Mouse (Mus musculus) lung, postnatal 14 days (tissue): ENCODE data around the gene Tle2.

Source experiments
- DNase-seq: peaks from one replicate; pipeline ENCODE4 v3.0.0; 2021

Tle2 gene

DNA sequence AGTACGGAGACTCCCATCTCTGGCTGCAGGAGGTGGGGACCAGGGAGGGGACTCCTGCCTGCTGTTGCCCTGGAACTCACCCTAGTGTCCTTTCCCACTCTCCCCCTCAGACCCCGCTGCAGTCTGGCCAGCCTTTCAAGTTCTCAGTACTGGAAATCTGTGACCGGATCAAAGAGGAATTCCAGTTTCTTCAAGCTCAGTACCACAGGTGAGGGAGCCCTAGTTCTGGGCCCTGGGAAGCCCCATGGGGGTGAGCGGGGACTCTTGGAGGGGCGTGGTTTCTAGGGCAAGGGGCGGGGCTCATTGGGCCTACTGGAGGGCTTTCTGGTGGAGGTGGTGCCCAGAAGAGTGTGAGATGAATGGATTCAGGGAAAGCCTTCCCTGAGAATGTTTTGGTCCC lies 1.3 kb downstream of the Tle2 start:
- DNase-seq: peak; percentile 33

DNA sequence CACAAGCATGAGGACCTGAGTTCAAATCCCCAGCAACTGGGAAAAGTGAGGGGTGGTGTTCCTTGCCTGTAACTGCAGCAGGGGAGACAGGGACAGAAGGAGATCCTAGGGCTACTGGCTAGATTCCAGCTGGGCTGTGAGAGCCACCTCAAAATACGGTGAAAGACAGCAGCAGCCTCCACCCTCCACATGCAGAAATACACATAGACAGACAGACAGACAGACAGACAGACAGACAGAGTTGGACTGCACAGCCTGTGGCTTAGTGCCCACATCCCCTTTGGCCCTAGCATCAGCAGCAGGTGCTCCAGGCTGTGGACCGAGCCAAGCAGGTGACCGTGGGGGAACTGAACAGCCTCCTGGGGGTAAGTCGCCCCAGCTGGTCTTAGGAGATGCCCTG lies 5.6 kb downstream of the Tle2 start:
- DNase-seq: no peak

DNA sequence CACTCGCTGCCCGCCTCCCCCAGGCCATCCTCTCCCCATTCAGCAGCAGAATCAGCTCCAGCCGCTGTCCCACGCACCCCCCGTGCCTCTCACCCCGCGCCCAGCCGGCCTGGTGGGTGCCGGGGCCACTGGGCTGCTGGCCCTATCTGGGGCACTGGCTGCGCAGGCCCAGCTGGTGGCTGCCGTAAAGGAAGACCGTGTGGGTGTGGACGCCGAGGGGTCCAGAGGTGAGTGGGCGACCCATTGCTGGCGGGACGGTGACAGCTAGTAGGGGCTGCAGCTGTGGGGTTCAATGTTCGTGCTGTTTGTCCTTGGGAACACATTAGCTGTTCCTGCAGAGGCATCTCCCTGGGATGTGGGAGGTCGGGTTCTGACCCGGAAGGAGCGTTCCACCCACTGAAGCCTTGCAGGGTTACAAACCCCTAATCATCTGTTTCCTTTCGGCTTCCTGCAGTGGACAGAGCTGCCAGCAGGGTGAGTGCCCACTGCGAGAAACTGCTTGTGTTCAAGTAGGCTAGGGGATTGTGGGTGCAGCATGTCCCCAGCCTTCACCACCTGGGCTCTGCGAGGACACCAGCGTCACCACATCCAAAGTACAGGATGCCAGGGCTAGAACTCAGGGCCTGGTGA lies 6.2 kb downstream of the Tle2 start:
- no peak for DNase-seq

DNA sequence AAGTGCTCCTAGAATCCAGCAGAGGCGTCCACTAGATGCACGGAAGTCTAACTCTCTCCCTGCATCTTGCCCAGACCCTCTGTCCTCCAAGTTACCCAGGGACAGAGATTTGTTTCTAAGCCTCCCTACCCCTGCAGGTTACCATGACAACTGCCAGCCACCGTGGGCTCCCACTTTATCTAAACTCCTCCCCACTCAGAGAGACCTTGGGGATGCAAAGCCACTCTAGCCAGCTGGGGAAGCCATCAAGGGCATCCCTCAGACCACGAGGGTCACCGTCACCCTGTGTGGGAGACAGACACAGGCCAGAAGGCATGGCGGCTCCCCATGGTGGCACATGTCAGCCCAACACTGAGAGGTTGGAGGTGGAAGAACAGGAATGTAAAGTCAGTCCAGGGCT lies 9.0 kb downstream of the Tle2 start:
- DNase-seq: no peak

DNA sequence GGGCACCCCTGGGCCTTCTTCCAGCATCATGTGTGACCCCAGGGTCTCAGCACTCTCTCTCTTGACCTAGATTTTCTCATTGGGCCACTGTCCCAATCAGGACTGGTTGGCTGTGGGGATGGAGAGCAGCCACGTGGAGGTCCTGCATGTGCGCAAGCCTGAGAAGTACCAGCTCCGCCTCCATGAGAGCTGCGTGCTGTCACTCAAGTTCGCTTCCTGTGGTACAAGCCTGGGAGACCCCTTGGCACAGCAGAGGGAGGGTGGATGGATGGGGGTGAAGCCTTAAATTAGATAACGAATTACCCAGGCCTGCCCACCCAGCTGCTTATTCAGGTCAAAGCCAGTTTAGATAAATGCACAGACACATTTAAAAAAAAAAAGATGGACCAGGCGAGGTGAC lies 14.4 kb downstream of the Tle2 start:
- no peak for DNase-seq

DNA sequence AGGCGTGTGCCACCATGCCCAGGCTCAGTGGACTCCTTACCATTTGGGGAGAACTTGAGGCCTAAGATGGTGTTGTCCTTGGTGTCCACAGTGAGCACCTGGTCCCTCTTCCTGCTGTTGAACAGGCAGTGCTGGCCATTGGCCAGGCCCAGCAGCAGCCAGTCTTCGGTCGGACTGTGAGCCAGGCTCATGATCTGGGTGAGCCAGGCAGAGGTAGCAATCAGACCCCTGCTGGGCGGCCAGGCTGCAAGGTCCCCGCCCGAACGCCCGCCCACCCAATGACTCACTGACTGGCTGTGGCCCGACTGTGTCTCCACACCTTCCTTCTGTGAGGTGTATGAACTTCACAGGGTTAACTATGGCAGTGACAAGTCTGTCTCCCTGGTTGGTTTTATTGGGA lies 17.5 kb downstream of the Tle2 start:
- DNase-seq: no peak

DNA sequence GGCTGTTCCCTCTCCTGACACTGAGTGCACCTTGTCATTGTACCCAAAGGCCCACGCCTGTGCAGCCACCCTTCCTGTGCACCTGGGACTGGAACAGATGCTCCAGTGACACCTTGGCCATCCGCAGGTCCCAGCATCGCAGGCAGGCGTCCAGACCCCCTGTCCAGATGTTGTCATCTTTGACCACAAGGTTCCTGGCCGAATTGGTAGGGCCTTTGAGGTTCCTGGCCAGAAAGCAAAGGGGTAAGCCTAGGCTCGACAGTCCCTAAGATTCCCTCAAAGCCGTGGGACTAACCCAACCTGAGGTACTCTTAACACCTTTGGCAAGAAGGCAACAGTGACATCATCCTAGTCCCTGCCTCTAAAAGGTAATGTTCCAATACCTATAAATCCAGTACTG lies 18.3 kb downstream of the Tle2 start:
- DNase-seq: no peak

DNA sequence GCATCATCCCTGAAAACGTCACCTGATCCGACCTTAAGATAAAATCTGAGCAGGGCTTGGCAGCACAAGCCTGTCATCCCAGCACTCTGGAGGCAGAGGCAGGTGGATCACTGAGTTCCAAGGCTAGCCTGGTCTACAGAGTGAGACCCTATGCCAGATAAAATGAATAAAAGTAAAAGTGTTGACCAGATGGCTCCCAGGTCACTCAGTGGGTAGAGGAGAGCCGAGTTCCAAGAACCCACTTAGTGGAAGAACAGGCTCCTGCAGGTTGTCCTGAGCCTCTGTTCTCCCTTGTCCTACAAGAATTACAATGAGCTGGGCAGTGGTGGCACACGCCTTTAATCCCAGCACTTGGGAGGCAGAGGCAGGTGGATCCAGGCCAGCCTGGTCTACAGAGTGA lies 18.9 kb downstream of the Tle2 start:
- no peak for DNase-seq

DNA sequence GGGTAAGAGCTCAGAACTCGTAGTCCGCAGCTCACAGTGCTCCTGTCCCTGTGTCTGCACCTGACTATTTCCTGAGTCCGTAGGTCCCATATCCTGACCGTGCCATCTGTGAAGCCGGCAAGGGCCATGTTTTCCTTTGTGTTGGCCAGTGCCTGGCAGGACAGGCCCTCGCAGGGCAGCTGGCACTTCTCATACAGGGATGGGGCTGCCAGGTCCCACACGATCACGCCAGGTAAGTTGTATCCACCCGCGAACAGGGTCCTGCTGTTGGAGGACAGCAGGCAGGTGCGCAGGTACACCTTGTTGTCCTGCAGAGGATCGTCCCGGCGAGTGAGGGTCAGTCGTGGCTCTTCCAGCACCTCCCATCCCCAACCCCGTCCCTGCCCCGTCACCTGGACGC lies 19.6 kb downstream of the Tle2 start:
- no peak for DNase-seq

DNA sequence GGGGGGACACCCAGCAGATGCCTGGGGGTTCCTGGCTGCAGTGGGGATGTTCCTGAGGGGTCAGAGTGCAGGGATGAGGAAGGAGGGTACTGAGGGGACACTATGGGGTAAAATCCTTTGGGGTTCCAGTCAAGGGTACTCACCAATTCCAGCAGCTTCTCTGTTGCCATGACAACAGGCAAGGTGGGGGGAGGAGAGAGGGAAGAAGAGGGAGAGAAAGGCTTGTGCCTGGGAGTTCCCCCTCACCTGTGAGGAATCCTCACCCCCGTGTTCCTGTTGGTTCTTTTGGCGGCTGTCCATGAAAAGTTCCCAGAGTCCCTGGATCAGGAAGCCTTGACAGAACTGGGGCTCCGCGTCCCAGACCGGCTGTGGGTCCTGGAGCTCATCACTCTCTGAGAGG lies 21.2 kb downstream of the Tle2 start:
- DNase-seq: no peak

DNA sequence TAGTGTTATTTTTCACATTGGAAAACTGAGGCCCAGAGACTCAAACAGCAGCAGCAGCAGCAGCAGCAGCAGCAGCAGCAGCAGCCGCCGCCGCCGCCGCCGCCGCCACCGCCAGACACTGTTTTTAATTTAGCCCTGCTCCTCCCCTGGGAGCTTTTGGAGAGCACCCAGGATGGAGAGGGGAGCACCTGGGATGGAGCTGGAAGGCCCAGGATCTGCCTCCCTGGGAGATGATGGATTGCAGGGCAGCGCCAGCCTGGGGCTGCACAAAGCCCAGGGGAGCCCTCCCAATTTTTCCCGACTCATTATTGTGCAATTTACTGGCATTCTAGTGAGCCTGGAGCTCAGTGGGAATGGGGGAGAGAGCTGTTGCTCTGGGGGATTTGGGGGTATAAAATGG lies 22.2 kb downstream of the Tle2 start:
- peak; percentile 29 for DNase-seq

DNA sequence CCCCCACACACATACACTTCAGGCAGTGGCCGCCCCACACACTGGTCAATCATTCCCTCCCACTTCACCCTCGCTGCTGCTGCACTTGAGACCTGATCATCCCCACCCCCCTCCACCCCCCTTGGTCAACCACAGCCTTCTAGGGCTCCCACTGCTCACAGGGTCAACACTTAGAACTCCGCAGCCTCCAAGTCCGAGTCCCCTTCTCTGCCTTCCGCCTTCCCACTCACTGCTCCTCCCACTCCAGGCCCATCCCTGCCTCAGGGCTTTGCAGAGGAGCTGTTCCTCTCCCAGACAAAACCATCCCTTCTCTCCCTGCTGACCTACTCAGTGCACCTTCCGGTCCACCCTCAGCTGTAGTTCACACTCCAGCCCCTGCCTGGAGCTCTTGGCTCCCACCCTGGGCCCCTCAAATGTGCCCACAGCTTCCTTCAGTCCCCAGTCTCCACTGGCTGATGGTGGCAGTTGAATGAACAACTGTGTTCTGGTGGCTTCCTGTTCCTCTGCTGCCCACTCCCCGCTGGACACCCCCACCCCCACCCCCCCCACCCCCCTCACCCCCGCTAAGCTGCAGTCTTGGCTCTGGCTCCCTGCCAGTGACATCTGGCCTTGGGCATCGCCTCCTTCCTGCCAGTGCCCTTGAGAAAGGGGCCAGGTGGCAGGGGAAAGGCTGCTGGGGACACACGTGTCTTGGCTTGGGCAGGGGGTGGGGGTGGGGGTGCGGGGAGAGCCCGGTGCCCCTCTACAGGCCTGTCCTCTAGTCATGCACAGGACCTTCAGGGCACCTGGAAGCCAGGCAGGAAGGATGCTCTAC lies 23.0 kb downstream of the Tle2 start:
- DNase-seq: peak; percentile 51

DNA sequence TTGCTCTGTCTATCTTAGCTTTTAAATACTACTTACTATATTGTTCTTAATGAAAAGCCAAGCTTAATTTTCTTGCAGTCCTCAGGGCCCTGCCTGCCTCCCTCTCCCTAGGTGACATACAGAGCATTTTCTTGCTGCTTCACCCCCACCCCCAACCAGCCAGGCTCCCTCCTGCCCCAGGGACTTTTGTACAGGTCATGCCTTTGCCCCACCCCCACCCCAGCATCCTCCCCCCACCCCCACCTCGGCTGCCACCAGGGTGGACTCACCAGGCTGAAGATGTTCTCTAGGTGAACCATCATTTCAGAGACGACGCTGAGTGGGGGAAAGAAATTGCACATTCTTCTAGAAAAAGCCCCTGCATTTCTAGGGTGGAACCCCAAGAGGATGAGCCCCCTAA lies 24.0 kb downstream of the Tle2 start:
- no peak for DNase-seq

DNA sequence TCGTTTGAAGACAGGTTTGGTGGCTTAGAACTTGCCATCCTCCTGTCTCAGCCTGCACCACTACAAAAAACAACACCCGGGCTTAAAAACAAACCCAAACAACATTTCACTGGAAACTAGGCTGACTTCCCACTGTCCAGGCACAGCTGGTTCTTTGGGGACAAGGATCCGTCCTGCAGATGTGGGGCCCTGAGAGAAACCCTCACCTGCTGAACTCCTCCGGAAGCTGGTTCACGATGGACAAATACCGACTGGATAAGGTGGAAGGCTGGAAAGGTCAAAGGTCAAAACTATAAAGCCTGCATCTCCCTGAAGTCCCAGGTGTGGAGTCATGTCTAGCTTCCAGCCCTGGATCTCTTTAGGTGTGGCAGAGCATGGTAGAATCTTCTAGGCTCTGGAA lies 24.5 kb downstream of the Tle2 start:
- no peak for DNase-seq

DNA sequence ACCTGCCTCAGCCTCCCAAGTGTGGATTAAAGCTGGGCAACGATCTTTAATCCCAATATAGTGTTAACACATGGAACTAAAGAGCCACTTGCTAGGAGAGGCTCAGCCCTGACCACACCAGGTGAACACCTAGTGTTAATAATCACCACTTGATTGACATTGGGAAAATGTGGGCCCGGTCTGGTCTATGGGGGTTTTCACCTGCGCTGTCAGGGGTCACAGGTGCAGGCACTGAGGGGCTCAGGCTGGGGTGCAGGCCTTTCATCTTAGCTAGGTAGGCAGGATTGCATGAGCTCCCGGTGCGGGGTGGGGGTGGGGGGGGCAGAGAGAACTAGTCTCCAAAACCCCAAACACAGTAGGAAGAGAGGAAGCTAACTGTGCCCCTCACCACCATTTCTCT lies 25.3 kb downstream of the Tle2 start:
- no peak for DNase-seq

DNA sequence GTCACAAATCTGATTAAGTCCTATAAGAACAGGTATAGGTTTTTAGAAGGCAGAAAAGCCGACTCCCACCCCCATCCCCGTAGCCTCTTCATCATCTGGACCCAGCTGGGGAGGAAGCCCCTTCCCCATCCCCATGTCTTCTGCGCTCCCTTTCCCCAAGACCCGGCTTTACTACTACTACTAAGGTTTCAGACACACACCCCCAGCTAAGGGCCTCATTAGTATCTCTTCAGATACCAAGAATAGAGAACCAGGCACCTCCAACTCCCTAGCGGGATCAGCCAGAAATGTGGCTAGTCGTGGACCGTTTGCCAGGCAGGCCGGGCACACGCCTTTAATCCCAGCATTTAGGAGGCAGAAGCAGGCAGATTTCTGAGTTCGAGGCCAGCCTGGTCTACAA lies 25.7 kb downstream of the Tle2 start:
- DNase-seq: no peak

DNA sequence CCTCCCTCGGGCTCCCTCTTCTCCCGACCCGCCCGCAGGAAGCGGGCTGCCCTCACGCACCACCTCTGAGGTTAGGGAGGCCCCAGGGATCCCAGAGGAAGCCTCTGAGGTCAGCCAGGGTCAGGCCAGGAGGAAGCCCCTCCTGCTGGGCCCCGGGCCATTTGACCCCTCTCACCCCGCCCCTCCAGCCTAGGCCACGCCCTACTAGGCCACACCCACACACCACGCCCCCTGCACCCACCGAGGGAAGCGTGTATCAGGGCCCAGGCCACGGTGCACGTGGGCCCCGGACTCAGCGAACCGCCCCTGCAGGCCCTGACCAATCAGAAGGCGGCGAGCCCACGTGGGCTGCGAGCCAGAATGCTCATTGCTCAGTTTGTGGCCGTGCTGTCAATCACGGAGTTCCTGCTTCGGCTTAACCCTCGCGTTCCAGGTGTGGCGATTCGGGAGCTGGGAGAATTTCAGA lies 26.4 kb downstream of the Tle2 start, which contains the start of gene Tle6:
Gene Tle6, minus strand, starts transcription at position 336 of the 466 bp plus-strand sequence.
- DNase-seq: peak; percentile 98

DNA sequence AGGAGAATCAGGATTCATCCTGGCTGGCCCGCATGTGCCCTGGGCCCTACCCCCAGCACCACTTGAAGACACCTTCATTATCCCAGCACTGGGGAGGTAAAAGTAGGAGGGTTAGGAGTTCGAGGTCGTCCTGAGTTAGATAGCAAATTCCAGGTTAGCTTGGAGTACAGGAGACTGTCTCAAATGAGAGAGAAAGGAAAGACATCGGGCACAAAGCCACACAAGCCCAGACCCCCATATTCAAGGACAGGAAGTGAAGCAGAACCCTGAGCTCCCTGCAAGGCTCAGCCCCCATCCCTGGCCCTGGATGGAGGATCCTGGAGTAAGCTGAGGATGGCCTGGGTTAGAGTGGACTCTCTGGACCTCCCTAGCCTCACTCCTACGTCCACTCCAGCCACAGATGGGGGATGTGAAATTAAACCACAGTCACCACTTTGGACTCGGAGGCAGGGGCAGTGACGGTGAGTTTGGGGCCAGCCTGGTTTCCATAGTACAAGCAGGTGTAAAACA lies 27.1 kb downstream of the Tle2 start:
- no peak for DNase-seq

DNA sequence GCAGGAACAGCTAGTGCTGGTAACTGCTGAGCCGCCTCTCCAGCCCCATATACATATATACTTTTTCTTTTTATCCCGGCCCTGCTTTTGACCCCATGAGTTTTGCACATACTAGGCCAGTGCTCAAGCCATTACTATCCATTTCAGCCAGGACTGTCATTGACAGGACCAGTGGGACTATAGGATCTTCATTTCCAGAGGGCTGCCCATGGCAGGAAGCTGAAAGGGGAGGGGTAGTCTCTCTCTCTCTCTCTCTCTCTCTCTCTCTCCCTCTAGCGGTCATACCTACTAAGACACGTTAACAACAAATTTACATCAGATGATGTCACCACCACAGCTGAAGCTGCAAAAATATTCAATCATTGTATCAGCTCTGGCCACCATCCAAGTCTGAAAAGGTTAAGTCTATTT lies 28.4 kb downstream of the Tle2 start:
- DNase-seq: no peak

DNA sequence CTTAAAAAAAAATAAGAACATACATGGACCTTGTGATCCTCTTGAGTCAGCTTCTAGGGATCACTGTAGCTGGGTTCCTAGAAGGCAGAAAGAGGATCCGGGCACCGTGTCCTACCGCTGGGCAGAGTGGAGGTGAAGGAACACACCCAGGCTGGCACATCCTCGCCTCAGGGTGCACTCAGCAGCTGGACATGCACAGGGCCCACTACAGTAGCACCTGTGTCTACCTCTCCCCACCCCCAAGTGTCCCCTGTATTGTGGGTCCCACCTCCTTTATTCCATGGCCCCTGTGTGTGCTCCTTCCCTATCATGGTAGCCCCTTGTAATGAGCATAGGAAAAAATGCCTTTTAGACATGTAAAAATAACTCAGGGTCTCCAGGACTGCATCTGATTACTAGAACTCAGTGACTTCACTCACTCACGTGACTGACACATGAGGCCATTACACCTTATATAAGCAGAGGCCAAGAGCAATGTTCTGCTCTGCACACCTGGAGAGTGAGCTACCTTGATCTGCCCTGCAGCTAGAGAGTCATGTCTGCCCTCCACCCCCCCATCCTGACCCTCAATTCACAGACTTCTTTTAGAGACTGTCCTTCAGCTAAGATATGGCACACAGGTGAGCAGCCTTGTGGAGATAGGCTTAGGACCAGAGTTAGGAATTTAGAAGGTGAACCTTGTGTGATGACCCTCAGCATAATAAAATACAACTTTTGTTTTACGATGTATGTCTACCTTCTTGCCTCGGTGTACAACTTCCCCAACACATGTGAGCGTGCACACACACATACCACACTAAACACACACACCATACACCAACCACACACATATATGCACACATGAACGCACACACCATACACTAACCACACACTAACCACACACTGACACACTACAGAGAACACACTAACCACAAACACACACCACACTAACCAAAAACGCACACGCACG lies 29.9 kb downstream of the Tle2 start:
- no peak for DNase-seq

DNA sequence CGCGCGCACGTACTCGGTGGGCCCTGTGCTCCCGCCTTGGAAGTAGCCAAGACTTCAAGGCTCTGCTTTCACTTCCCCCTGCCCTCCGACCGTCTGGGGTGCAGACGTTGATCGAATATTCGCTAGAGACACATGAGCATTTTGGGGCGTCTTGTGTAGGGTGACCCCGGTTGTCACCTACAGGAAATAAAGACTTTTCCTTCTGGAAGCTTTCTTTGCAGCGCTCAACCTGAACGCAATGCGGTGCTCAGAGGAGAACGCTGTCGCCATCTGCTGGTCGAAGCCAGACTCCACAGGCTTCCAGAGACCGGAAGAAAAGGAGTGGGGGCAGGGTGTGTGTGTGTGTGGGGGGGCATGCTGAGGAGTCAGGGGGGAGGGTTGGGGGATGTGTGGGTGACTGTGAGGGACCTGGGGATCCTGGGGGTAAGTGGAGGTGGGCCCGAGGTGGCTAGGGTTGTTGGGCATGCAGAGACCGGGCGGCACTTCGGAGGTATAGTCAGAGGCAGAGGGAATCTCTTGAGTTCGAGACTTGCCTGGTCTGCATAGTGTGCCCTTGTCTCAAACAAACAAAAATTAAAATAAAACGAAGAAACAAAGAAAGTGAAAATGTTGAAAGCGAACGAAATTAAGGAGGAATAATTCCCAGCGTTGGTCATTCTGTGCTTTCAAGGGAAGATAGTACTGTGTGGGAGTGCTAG lies 30.8 kb downstream of the Tle2 start:
- DNase-seq: peak; percentile 92

DNA sequence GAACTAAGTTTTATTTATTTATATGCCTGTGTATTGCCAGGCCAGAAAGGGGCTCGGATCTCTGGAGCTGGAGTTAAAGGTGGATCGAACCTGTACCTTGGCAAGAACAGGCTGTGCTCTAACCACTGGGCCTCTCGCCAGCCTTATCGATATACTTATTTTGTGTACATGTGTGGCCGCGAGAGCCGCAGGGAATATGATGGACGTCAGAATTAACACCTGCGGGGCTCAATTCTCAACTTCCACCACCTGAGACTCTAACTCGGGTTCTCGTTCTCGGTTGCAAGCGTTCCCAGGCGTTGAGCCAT lies 31.3 kb downstream of the Tle2 start:
- DNase-seq: no peak
